Mouse (Mus musculus) embryonic stem cell, embryonic (primary cell): ENCODE results near the gene Hdx.

Source experiments
- CTCF ChIA-PET, 4 experiments: fragments of 300-600 bp in 2 of 4; fragments of 350-600 bp in 2 of 4; sonication (Branson Sonifier 250); formaldehyde crosslinking; loops; one replicate each; lab custom pipeline; 2022; ENCODE audit warnings: inconsistent platforms in 2 of 4; lab: Charles Lee
- POLR2A ChIA-PET, 4 experiments: fragments of 300-600 bp in 2 of 4; fragments of 350-600 bp in 2 of 4; sonication (Branson Sonifier 250); formaldehyde crosslinking; loops; one replicate each; lab custom pipeline; 2022; ENCODE audit warnings: antibody characterized with exemption in 4 of 4, inconsistent platforms in 1 of 4; lab: Charles Lee

Hdx gene

GRCm38 (mm10) chrX:111696356-111697282 is at the start of gene Hdx:
Gene Hdx (minus strand): TSS chrX:111697079.
- ChIA-PET CTCF (interaction anchor here in 1 of 4 experiments (0.7 kb wide), 1 partner anchor 11 kb away, joined by 3 read pairs; no protein-coding TSS in a partner anchor), POLR2A (interaction anchor here in 1 of 4 experiments (1.0 kb wide), 1 partner anchor 30 kb away, joined by 3 read pairs; no protein-coding TSS in a partner anchor)

GRCm38 (mm10) chrX:111685665-111686064 is 11.2 kb downstream of the Hdx start:
- CTCF ChIA-PET = interaction anchor here in 2 of 4 experiments (0.5 to 1.0 kb wide), 2 partner anchors 10 to 154 kb away, joined by 3 to 4 read pairs; no protein-coding TSS in a partner anchor
- POLR2A ChIA-PET = no interaction called here

DNA sequence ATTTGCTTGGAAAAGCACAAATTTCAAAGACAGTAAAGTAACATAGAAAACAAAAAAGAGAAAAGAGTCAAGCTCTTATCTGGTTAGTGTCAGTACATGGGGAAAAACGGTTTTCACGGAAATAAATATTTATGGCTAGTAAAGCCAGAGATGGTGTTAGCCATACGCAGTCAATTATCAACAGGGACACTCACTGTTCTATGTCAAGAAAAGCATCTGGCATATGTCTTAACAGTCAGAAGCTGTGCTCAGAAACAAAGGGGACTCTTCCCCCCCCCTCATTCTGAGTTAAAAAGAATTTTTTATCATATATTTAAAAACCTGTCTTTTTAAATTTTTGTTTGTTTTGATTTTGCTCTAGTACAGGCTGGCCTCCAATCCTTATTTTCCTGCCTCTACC is 25.2 kb downstream of the Hdx start:
- POLR2A ChIA-PET = no interaction called here

GRCm38 (mm10) chrX:111660381-111660780 is 36.5 kb downstream of the Hdx start:
- CTCF ChIA-PET = no interaction called here
- POLR2A ChIA-PET = no interaction called here

More for the DNA sequence above, 25.2 kb downstream of the Hdx start:
- CTCF ChIA-PET = no interaction called here

GRCm38 (mm10) chrX:111658671-111659070 is 38.2 kb downstream of the Hdx start:
- POLR2A ChIA-PET = no interaction called here
- CTCF ChIA-PET = interaction anchor here in 2 of 4 experiments (0.6 kb wide), 2 partner anchors 43 to 285 kb away, joined by 3 to 4 read pairs; no protein-coding TSS in a partner anchor

DNA sequence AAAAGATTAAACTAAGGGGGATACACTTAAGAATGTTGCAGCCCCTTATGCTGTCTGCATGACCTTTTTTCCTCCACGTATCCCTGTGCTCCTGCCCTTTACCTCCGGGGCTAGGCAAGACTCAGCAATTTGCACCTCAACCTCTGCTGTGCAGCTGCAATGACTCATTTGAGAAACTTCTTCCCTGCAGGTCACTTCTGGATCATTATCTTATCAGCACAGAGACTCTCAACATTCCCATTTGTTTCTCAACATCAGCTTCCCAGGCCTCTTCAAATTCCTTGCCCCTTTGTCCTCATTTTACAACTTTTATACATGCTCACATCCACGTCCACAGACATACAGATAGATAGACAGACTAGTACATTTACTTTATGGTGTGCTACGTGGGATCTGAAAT is 51.9 kb downstream of the Hdx start:
- POLR2A ChIA-PET = interaction anchor here in 1 of 4 experiments (0.6 kb wide), 1 partner anchor 11 kb away, joined by 7 read pairs; no protein-coding TSS in a partner anchor

GRCm38 (mm10) chrX:111640616-111641015 is 56.3 kb downstream of the Hdx start:
- CTCF ChIA-PET = no interaction called here
- POLR2A ChIA-PET = no interaction called here

More for the DNA sequence above, 51.9 kb downstream of the Hdx start:
- CTCF ChIA-PET = no interaction called here

GRCm38 (mm10) chrX:111597631-111598161 is 99.2 kb downstream of the Hdx start:
- POLR2A ChIA-PET = no interaction called here
- CTCF ChIA-PET = no interaction called here

GRCm38 (mm10) chrX:111587616-111588015 is 109.3 kb downstream of the Hdx start:
- ChIA-PET POLR2A (no interaction called here), CTCF (no interaction called here)

DNA sequence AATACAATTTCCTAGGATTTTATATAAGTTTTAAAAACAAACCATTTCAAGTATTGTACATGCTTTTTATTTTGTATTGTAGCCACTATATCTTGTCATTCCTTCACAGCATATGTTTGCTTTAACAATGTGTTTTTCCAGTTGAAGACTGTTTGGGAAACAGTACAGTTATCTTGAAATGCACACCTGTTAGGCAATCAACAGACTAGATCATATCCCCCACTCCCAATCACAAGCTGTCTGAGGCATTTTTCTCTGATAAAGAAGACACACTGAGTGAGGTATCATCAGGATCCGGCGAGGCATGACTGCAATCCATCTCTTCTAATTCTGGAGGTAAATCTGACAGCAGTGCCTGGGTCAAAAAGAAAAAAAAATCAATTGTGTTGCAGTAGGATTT is 119.8 kb downstream of the Hdx start:
- CTCF ChIA-PET = no interaction called here

DNA sequence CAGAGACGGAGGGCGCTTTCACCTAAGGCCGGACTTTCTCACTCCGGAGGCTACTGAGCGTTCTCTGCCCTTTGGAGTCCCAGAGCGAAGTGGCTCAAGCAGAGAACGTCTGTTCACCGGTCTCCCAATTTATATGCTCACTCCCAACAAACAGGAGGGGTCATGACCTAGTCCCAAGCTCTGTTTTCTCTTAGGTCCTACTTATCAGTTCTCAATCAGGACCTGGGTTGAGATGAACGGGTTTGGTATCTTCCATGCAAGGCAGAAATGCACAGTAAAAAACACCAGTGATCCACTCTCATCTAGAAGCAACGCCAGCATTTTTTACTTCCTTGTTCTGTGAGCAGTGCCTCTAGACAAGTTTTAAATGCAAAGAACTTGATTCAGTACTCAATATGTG is 159.0 kb downstream of the Hdx start, which contains the start of gene Rps6ka6:
Gene Rps6ka6, minus strand, starts transcription at position 101 of the 400 bp plus-strand sequence.
- CTCF ChIA-PET = no interaction called here
- POLR2A ChIA-PET = no interaction called here

More for the DNA sequence above, 119.8 kb downstream of the Hdx start:
- POLR2A ChIA-PET = no interaction called here
